Mouse (Mus musculus): ENCODE results near the gene Doc2g.

DNA sequence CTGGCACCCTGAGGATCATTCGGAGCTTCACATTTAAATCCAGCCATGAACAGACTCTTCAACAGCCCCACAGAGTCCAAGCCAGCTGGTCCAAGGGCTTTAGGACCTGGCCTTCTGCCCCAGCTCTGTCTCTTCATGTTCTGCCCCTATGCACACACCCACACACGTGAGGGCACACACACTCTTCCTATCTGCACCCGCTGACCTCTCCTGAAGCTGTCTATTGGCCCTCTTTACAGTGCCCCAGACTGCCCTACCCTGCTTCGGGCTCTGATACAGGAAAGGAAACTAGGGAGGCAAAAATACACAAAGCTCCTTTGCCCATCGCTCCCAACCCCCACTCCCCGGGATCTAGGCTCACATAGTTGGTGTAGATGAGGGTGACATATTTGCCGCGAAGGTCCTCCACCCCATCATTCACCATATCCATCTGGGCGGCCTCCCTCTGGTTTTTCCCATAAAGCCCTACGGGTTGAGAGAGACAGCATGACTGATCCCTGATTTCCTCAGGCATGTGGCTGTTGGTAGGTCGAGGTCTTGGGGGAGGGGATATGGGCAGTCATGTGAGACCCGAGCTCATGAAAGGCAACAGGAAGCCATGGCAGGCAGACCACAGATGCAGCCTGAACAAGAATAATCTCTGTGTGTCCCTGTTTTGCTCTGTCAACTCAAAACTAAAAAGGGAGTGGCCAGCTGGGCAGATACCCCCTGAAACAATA, 33.4 kb downstream of the Doc2g start:
- TF ChIP-seq POLR2A (IDR thresholded peaks at IDR 0.05; ENCODE audit: low read depth, low read length) (no peak), CTCF (IDR thresholded peaks at IDR 0.05; ENCODE audit: borderline replicate concordance, insufficient read depth, low read length) (no peak)

Measured in embryonic fibroblast, embryonic 13.5 days (primary cell).